ENCODE assay signal across 15 mouse cellular contexts in the genomic region with DNA sequence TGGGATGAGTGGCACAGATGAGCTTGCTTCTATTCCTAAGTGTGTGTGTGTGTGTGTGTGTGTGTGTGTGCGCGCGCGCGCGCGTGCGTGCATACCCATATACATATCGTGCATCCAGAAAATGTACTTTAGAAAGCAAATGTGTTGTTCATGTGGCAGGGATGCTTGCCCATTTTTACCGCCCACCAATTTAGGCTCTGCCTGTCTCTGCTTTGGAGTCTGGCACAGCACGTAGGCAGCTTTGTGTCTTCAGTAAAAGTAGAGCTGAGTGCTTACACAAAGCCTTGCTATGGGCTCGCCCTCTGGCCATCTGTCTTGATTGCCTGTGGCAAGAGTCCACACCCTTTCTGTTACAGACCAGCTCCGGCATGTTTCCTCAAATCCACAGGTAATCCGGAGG. TPM values are rescaled to one million over a fixed set of nuclear protein-coding genes. Genes with fewer than 3 reads are reported as not detected.
A peak's percentile ranks its signal among the peaks of the same experiment; 100 is the strongest.
DNase-seq lines count a peak whose midpoint lies in the region; ATAC-seq lines count a peak whose summit lies in the region.
"Had no signal": no experiment of that assay in that cellular context is flagged by ENCODE, and none has a peak within 500 bp of the region (broad histone marks: within the 10 kb centered on the region; RNA-seq: fewer than 3 reads in every experiment).

No protein-coding gene starts in this region.

- intact Hi-C loops in left cerebral cortex, postnatal 4 days (cut with DNase I): loop anchor here (10.0 kb wide), 2 partner anchors 162 to 342 kb away; no protein-coding TSS in a partner anchor
- intact Hi-C loops in left cerebral cortex, postnatal 10 days (cut with DNase I): loop anchor here (5.0 kb wide), 2 partner anchors 165 to 295 kb away; no protein-coding TSS in a partner anchor

- H3K36me3 ChIP-seq in kidney, embryonic 15.5 days: peaks cover 19% of the 10 kb centered on the region
- peaks cover 2% of the 10 kb centered on the region; the same call in 1 of the 2 replicates for H3K36me3 ChIP-seq in liver, embryonic 11.5 days (ENCODE audit: control insufficient read depth, insufficient read depth, low read length)

- no peak overlapping the region for H3K4me3 ChIP-seq in kidney, embryonic 15.5 days (replicated peaks)
- no peak overlapping the region for H3K4me3 ChIP-seq in liver, embryonic 11.5 days (ENCODE audit: low read depth, low read length)
- H3K4me3 ChIP-seq: embryonic facial prominence, embryonic 13.5 days; heart, embryonic 13.5 days; liver, embryonic 12.5 days had no signal

- no peak overlapping the region for H3K27ac ChIP-seq in kidney, embryonic 15.5 days
- H3K27ac ChIP-seq in liver, embryonic 11.5 days (ENCODE audit: low read depth, low read length): no peak overlapping the region
- H3K27ac ChIP-seq: embryonic facial prominence, embryonic 13.5 days; heart, embryonic 13.5 days; liver, embryonic 12.5 days; macrophage had no signal

- H3K9ac ChIP-seq in kidney, embryonic 15.5 days: no peak overlapping the region
- no peak overlapping the region for H3K9ac ChIP-seq in liver, embryonic 11.5 days (ENCODE audit: low read depth, low read length)
- H3K9ac ChIP-seq: embryonic facial prominence, embryonic 13.5 days; heart, embryonic 13.5 days; liver, embryonic 12.5 days had no signal

- no peaks in the 10 kb centered on the region for H3K9me3 ChIP-seq in kidney, embryonic 15.5 days (replicated peaks)
- no peaks in the 10 kb centered on the region for H3K9me3 ChIP-seq in liver, embryonic 11.5 days (ENCODE audit: control insufficient read depth, low read length)
- H3K9me3 ChIP-seq: embryonic facial prominence, embryonic 13.5 days; heart, embryonic 13.5 days; liver, embryonic 12.5 days had no signal

- H3K27me3 ChIP-seq in kidney, embryonic 15.5 days: no peaks in the 10 kb centered on the region
- no peaks in the 10 kb centered on the region for H3K27me3 ChIP-seq in liver, embryonic 11.5 days (replicated peaks; ENCODE audit: control insufficient read depth, insufficient read depth, low read length)
- H3K27me3 ChIP-seq: embryonic facial prominence, embryonic 13.5 days; liver, embryonic 12.5 days had no signal

- no peak overlapping the region for H3K4me2 ChIP-seq in kidney, embryonic 15.5 days
- no peak overlapping the region for H3K4me2 ChIP-seq in liver, embryonic 11.5 days
- H3K4me2 ChIP-seq: embryonic facial prominence, embryonic 13.5 days; heart, embryonic 13.5 days; liver, embryonic 12.5 days had no signal

- peaks cover 4% of the 10 kb centered on the region for H3K4me1 ChIP-seq in kidney, embryonic 15.5 days
- no peaks in the 10 kb centered on the region for H3K4me1 ChIP-seq in liver, embryonic 11.5 days (replicated peaks; ENCODE audit: control insufficient read depth, insufficient read depth, low read length)
- H3K4me1 ChIP-seq: liver, embryonic 12.5 days had no signal

- DNase-seq in left cerebral cortex, adult 11 months (ENCODE audit: low spot score): peak; percentile 67
- no peak for DNase-seq in left cerebral cortex, postnatal 4 days
- DNase-seq in layer of hippocampus, adult 11-12 months (ENCODE audit: low spot score): peak; percentile 77
- DNase-seq in left cerebral cortex, postnatal 10 days (ENCODE audit: extremely low spot score in 1 of 2, low spot score in 2 of 2): peak; percentile 46 to 67
- DNase-seq in telencephalon, adult 2 months (ENCODE audit: low read depth, low spot score): peak; percentile 95
- DNase-seq in cerebellum, postnatal 25 days: no peak
- no peak for DNase-seq in liver, embryonic 11.5 days (ENCODE audit: low spot score)
- DNase-seq: adrenal gland, adult 8-10 months; cerebellum, adult 11 months; kidney, postnatal 14 days had no signal

- ATAC-seq in kidney, embryonic 15.5 days (replicated peaks; ENCODE audit: low FRiP score): no peak
- no peak for ATAC-seq in liver, embryonic 11.5 days (replicated peaks; ENCODE audit: low FRiP score)
- ATAC-seq: liver, embryonic 12.5 days had no signal

- WGBS in kidney, embryonic 15.5 days: 92% methylated on average over 14 of the region's 14 CpGs
- 90% methylated on average over 14 of the region's 14 CpGs for WGBS in liver, embryonic 11.5 days

RNA-seq across cellular contexts. Expression of a gene that starts 49.7 kb away (rescaled TPM):
- 10 to 100 TPM; 33.7 to 36.6 TPM for total RNA-seq in left cerebral cortex, postnatal 4 days (2021)
- total RNA-seq in left cerebral cortex, postnatal 10 days (2021): 10 to 100 TPM; 37.2 to 37.9 TPM
- 19.6 and 20.8 TPM in 2 replicates for polyA plus RNA-seq in kidney, embryonic 15.5 days (2015; fragmentation: Nextera tagmentation; extraction: Ambion mirVana)
- 19.5 TPM in 2 replicates for polyA plus RNA-seq in liver, embryonic 11.5 days (2014; fragmentation: Nextera tagmentation; extraction: Ambion mirVana)

Comparison
In these comparisons a context has a peak if more than half of its experiments do, and no peak if none do; other contexts are left out.
1. DNase-seq: peak in left cerebral cortex, adult 11 months (single experiment), layer of hippocampus, adult 11-12 months (single experiment), left cerebral cortex, postnatal 10 days (2 of 2) and telencephalon, adult 2 months (single experiment); none in left cerebral cortex, postnatal 4 days (single experiment), cerebellum, postnatal 25 days (0 of 2) and liver, embryonic 11.5 days (single experiment).